Comparison of ENCODE assay signal across 8 mouse cellular contexts in genomic region chr13:46928961-46929691, GRCm38 (mm10). TPM values are rescaled to one million over a fixed set of nuclear protein-coding genes. Genes with fewer than 3 reads are reported as not detected.
DNase-seq lines count a peak whose midpoint lies in the region; ATAC-seq and TF ChIP-seq lines count a peak whose summit lies in the region.

No protein-coding gene starts in this region.

- H3K27ac ChIP-seq in forebrain, embryonic 15.5 days (replicated peaks): peak overlapping the region; percentile 97
- H3K27ac ChIP-seq in layer of hippocampus, adult 2 months: peak overlapping the region; percentile 93
- peak overlapping the region; percentile 100 for H3K27ac ChIP-seq in lung, embryonic 16.5 days (ENCODE audit: low read length)

- H3K36me3 ChIP-seq in forebrain, embryonic 15.5 days: no peaks in the 10 kb centered on the region
- 0 out of 2 replicates have a peak, but pooled peaks cover 2% of the 10 kb centered on the region for H3K36me3 ChIP-seq in lung, embryonic 16.5 days (ENCODE audit: control insufficient read depth, insufficient read depth, low read length)

- H3K27me3 ChIP-seq in forebrain, embryonic 15.5 days: no peaks in the 10 kb centered on the region
- H3K27me3 ChIP-seq in lung, embryonic 16.5 days (ENCODE audit: control insufficient read depth, insufficient read depth, low read depth, low read length): no peaks in the 10 kb centered on the region

- H3K4me2 ChIP-seq in forebrain, embryonic 15.5 days (replicated peaks): peak overlapping the region; percentile 93
- peak overlapping the region; percentile 74 for H3K4me2 ChIP-seq in lung, embryonic 16.5 days (ENCODE audit: low read depth, low read length)

- TF ChIP-seq CTCF in layer of hippocampus, adult 2 months (conservative IDR thresholded peaks at IDR 0.05): no peak; the same call in none of the 2 replicates

- H3K9me3 ChIP-seq in forebrain, embryonic 15.5 days: no peaks in the 10 kb centered on the region
- no peaks in the 10 kb centered on the region for H3K9me3 ChIP-seq in lung, embryonic 16.5 days (ENCODE audit: control insufficient read depth, low read length)

- peak overlapping the region; percentile 85 for H3K9ac ChIP-seq in forebrain, embryonic 15.5 days (replicated peaks)
- H3K9ac ChIP-seq in lung, embryonic 16.5 days (ENCODE audit: low read length): peak overlapping the region; percentile 97

- peak; percentile 33; the same call in 1 of the 2 replicates for ATAC-seq in cerebellum, adult (ENCODE audit: insufficient number of reproducible peaks, low FRiP score, low TSS enrichment)
- peak; percentile 45 for ATAC-seq in forebrain, embryonic 15.5 days (replicated peaks)
- peak; percentile 48 for ATAC-seq in lung, embryonic 16.5 days (ENCODE audit: low read depth)

- WGBS in forebrain, embryonic 15.5 days: under 1% methylated on average over 59 of the region's 60 CpGs
- WGBS in lung, embryonic 16.5 days: under 1% methylated on average over 45 of the region's 60 CpGs

- H3K4me1 ChIP-seq in forebrain, embryonic 15.5 days: peaks cover 22% of the 10 kb centered on the region
- peaks cover 18% of the 10 kb centered on the region for H3K4me1 ChIP-seq in lung, embryonic 16.5 days (replicated peaks; ENCODE audit: control insufficient read depth, insufficient read depth, low read length)

- DNase-seq in MN1 (ENCODE audit: low spot score): peak; percentile 58
- peak; percentile 32 for DNase-seq in heart, postnatal 25 days (ENCODE audit: low spot score)
- peak; percentile 10 to 29 for DNase-seq in layer of hippocampus, adult 2 months (ENCODE audit: low spot score in 2 of 2)
- peak; percentile 62 for DNase-seq in ovary, postnatal 36 days (ENCODE audit: low spot score)
- peak; percentile 47 for DNase-seq in urinary bladder, postnatal 14 days (ENCODE audit: low spot score)

- H3K4me3 ChIP-seq in forebrain, embryonic 15.5 days: peak overlapping the region; percentile 96
- peak overlapping the region; percentile 85 for H3K4me3 ChIP-seq in layer of hippocampus, adult 2 months
- H3K4me3 ChIP-seq in lung, embryonic 16.5 days (ENCODE audit: low read length): peak overlapping the region; percentile 80

- intact Hi-C loops in heart, postnatal 25 days (cut with DNase I): loop anchor here (2.0 kb wide), 2 partner anchors 42 to 88 kb away; no protein-coding TSS in a partner anchor

RNA-seq across cellular contexts. Expression of gene Kif13a, which starts 0.5 kb away (rescaled TPM):
- 7.5 and 11.4 TPM in 2 replicates for polyA plus RNA-seq in forebrain, embryonic 15.5 days (2015; fragmentation: Nextera tagmentation; extraction: Ambion mirVana)
- 100 to 1,000 TPM; 109 to 118 TPM for total RNA-seq in heart, postnatal 25 days (2021)
- total RNA-seq in layer of hippocampus, adult 2 months (2021): 10 to 100 TPM; 20.9 to 21.7 TPM
- 11.7 and 12.6 TPM in 2 replicates for polyA plus RNA-seq in lung, embryonic 16.5 days (2015; fragmentation: Nextera tagmentation; extraction: Ambion mirVana)

Comparison
In these comparisons a context has a peak if more than half of its experiments do, and no peak if none do; other contexts are left out.
1. Peak in every context shown above with its lines: DNase-seq, ATAC-seq, H3K4me3 ChIP-seq and H3K27ac ChIP-seq.
2. RNA of gene Kif13a, which starts 0.5 kb away (total RNA-seq): 109 to 118 TPM in heart, postnatal 25 days; 20.9 to 21.7 TPM in layer of hippocampus, adult 2 months; every median in the first group is over 4 times any median in the second.